Mouse (Mus musculus) erythroblast, embryonic 14.5 days (primary cell): ENCODE data around the gene Twistnb.

Experiments used
- GATA1 ChIP-seq: IDR thresholded peaks from 2 replicates; pipeline ENCODE4 v1.6.1; 2012; ENCODE audit warnings: low read length, inconsistent platforms, mixed read lengths
- TAL1 ChIP-seq: IDR thresholded peaks from 3 replicates; pipeline ENCODE4 v1.6.1; 2012; ENCODE audit warnings: low read length, inconsistent platforms, mixed read lengths

DNA sequence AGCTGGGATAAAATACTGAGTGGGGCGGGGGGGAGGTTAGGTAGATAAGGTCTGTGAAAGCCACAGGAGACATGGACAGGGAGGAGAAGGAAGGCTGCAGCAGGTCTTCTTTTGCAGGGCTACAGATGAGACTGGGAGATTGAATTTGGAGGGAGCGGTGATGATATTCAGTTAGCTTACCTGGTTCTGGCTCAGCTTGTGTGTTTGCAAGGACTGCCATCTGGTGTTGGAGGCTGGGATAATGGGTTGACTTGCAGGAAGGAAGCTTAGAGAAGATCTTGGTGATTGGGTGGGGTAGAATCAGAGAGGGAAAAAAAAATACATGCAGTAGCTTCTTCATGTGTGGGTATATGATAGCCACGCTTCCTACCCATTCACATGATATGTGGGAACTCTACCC is 5.1 kb upstream of the Twistnb start:
- TF ChIP-seq GATA1 (no peak), TAL1 (no peak)
